Mouse (Mus musculus) liver, embryonic 14.5 days (tissue): ENCODE measurements at regions not wholly inside any gene's neighbourhood (a gene's known extent, or its start where the extent isn't known, plus 50 kb on each side); places are given as distances from the start of the nearest gene placed in this dataset.

Experiments
- ATAC-seq: fragments of 200-750 bp; cut with Nextera tagmentation; 2 replicates; pipeline ENCODE4 v1.8.0; 2017; ENCODE audit warnings: moderate number of reproducible peaks, mild to moderate bottlenecking, moderate library complexity; ENCODE audit not compliant: insufficient read depth
- DNase-seq, 3 experiments: peaks; one replicate each; pipeline ENCODE4 v3.0.0-alpha.2; 2012 to 2013; ENCODE audit warnings: low read depth in 3 of 3, low spot score in 3 of 3
- H3K27ac ChIP-seq: fragments of 300-500 bp; sonication (generic); 2 replicates; pipeline ENCODE4 v1.5.1; 2014; ENCODE audit warnings: moderate library complexity, mild to moderate bottlenecking, control low read depth, inconsistent platforms
- H3K27me3 ChIP-seq: fragments of 300-500 bp; sonication (generic); 2 replicates; pipeline ENCODE4 v1.6.1; 2014; ENCODE audit warnings: mild to moderate bottlenecking, low read length, moderate library complexity; ENCODE audit not compliant: control insufficient read depth, insufficient read depth
- H3K36me3 ChIP-seq: fragments of 300-500 bp; sonication (generic); replicated peaks from 2 replicates; pipeline ENCODE4 v1.6.1; 2014; ENCODE audit warnings: low read depth; ENCODE audit not compliant: control insufficient read depth, insufficient read depth
- H3K4me1 ChIP-seq, 2 experiments: fragments of 200-500 bp in 1 of 2; fragments of 300-500 bp in 1 of 2; sonication (generic) in 1 of 2; replicated peaks; 2 replicates each; pipeline ENCODE4 v1.6.1; 2012 to 2014; ENCODE audit warnings: antibody characterized with exemption in 1 of 2, inconsistent platforms in 1 of 2, low read length in 1 of 2; ENCODE audit not compliant: control insufficient read depth in 2 of 2, insufficient read depth in 2 of 2
- H3K4me2 ChIP-seq: fragments of 300-500 bp; sonication (generic); 2 replicates; pipeline ENCODE4 v1.6.1; 2014; ENCODE audit warnings: low read depth, mild to moderate bottlenecking, control low read depth, moderate library complexity
- H3K4me3 ChIP-seq, 2 experiments: fragments of 200-500 bp in 1 of 2; fragments of 300-500 bp in 1 of 2; sonication (generic) in 1 of 2; 2 replicates each; pipeline ENCODE4 v1.5.1; 2012 to 2014; ENCODE audit warnings: low read depth in 2 of 2, low read length in 2 of 2, mild to moderate bottlenecking in 2 of 2, control low read depth in 1 of 2, inconsistent platforms in 1 of 2, moderate library complexity in 1 of 2; ENCODE audit not compliant: insufficient read depth in 1 of 2
- H3K9ac ChIP-seq: fragments of 300-500 bp; sonication (generic); replicated peaks from 2 replicates; pipeline ENCODE4 v1.6.1; 2014; ENCODE audit warnings: mild to moderate bottlenecking, control low read depth, moderate library complexity
- H3K9me3 ChIP-seq: fragments of 300-500 bp; sonication (generic); 2 replicates; pipeline ENCODE4 v1.6.1; 2016; ENCODE audit warnings: low read length, mixed read lengths; ENCODE audit not compliant: control insufficient read depth
- CTCF ChIP-seq: IDR thresholded peaks from 2 replicates; pipeline ENCODE4 v1.5.1; 2016; ENCODE audit warnings: antibody characterized with exemption, low read depth, control low read depth
- EP300 ChIP-seq: IDR thresholded peaks from 2 replicates; pipeline ENCODE4 v1.6.1; 2016; ENCODE audit warnings: antibody characterized with exemption, low read depth
- WGBS: fragments of 180-500 bp; shearing (Covaris S2); extraction: QIAGEN DNeasy Blood & Tissue Kit; methylation state at CpG from one replicate; pipeline ENCODE4 v1.1.7; 2014; ENCODE audit not compliant: insufficient replicate concordance; 5-methylcytosine and 5-hydroxymethylcytosine counted together

GRCm38 (mm10) chr13:28455016-28455415 lies 197.7 kb downstream of the Gm11361 start:
- ATAC-seq = no peak
- WGBS = 61% methylated on average over 10 of the region's 10 CpGs

GRCm38 (mm10) chr13:28450699-28451445 lies 193.5 kb downstream of the Gm11361 start:
- no peaks in the 10 kb centered on the region for H3K9me3 ChIP-seq
- no peaks in the 10 kb centered on the region for H3K27me3 ChIP-seq
- 76% methylated on average over 14 of the region's 14 CpGs for WGBS
- TF ChIP-seq EP300 (no peak), CTCF (no peak)
- no peak overlapping the region for H3K27ac ChIP-seq
- no peak overlapping the region for H3K4me2 ChIP-seq
- no peaks in the 10 kb centered on the region for H3K4me1 ChIP-seq
- H3K36me3 ChIP-seq = no peaks in the 10 kb centered on the region
- no peak for DNase-seq
- ATAC-seq = no peak
- H3K4me3 ChIP-seq = no peak overlapping the region
- H3K9ac ChIP-seq = no peak overlapping the region

More at GRCm38 (mm10) chr13:28455016-28455415, 197.7 kb downstream of the Gm11361 start:
- Histone ChIP-seq H3K9me3 (no peaks in the 10 kb centered on the region), H3K9ac (no peak overlapping the region), H3K4me2 (no peak overlapping the region), H3K36me3 (no peaks in the 10 kb centered on the region), H3K4me3 (no peak overlapping the region), H3K27me3 (no peaks in the 10 kb centered on the region), H3K4me1 (no peaks in the 10 kb centered on the region), H3K27ac (no peak overlapping the region)
- no peak for TF ChIP-seq CTCF
- TF ChIP-seq EP300 = no peak
- DNase-seq = no peak

GRCm38 (mm10) chr13:28449026-28449425 lies 191.7 kb downstream of the Gm11361 start:
- Histone ChIP-seq H3K9ac (no peak overlapping the region), H3K4me3 (no peak overlapping the region), H3K4me1 (no peaks in the 10 kb centered on the region), H3K36me3 (no peaks in the 10 kb centered on the region), H3K27me3 (no peaks in the 10 kb centered on the region), H3K9me3 (no peaks in the 10 kb centered on the region), H3K27ac (no peak overlapping the region), H3K4me2 (no peak overlapping the region)
- ATAC-seq = no peak
- DNase-seq = no peak
- TF ChIP-seq EP300 (no peak), CTCF (no peak)
- WGBS = 46% methylated on average over 1 of the region's 1 CpGs

- Histone ChIP-seq H3K36me3 (no peaks in the 10 kb centered on the region), H3K9ac (no peak overlapping the region), H3K4me3 (no peak overlapping the region), H3K9me3 (no peaks in the 10 kb centered on the region), H3K27me3 (no peaks in the 10 kb centered on the region), H3K4me1 (no peaks in the 10 kb centered on the region), H3K27ac (no peak overlapping the region), H3K4me2 (no peak overlapping the region)
- DNase-seq = no peak
- no peak for ATAC-seq
- TF ChIP-seq EP300 (no peak), CTCF (no peak)
Observed at GRCm38 (mm10) chr13:28442250-28442649, 184.9 kb downstream of the Gm11361 start.

GRCm38 (mm10) chr13:28433445-28433844 lies 176.1 kb downstream of the Gm11361 start:
- H3K27me3 ChIP-seq = no peaks in the 10 kb centered on the region
- no peak overlapping the region for H3K4me2 ChIP-seq
- no peaks in the 10 kb centered on the region for H3K4me1 ChIP-seq
- H3K27ac ChIP-seq = no peak overlapping the region
- TF ChIP-seq CTCF = no peak
- TF ChIP-seq EP300 = no peak
- no peaks in the 10 kb centered on the region for H3K9me3 ChIP-seq
- ATAC-seq (peak; percentile 68; the same call in 1 of the 2 replicates), DNase-seq (no peak)
- no peak overlapping the region for H3K9ac ChIP-seq
- 14% methylated on average over 2 of the region's 2 CpGs for WGBS
- H3K4me3 ChIP-seq = no peak overlapping the region
- no peaks in the 10 kb centered on the region for H3K36me3 ChIP-seq
